Mouse (Mus musculus): ENCODE results near the gene Tmem198. TPM values are rescaled to one million over a fixed set of nuclear protein-coding genes. Genes with fewer than 3 reads are reported as not detected.

Gene Tmem198
- polyA plus RNA-seq, 1 experiment, result 3.6 TPM

GRCm38 (mm10) chr1:75516703-75517380, 37.5 kb downstream of the Tmem198 start:
- no peak overlapping the region for H3K27ac ChIP-seq (ENCODE audit: insufficient read depth, low read depth, low read length)
- H3K4me1 ChIP-seq (ENCODE audit: control insufficient read depth, insufficient read depth, insufficient read length, low read length), result no peaks in the 10 kb centered on the region; the same call in 1 of the 2 replicates
- 73% methylated on average over 15 of the region's 15 CpGs for WGBS
- H3K4me3 ChIP-seq (ENCODE audit: low read depth, low read length), result no peak overlapping the region
- TF ChIP-seq CTCF (IDR thresholded peaks at IDR 0.05; ENCODE audit: extremely low read depth, insufficient read length, insufficient replicate concordance, low read depth, low read length) (no peak), POLR2A (IDR thresholded peaks at IDR 0.05; ENCODE audit: low read depth, low read length) (no peak)
- no peaks in the 10 kb centered on the region for H3K36me3 ChIP-seq (ENCODE audit: control insufficient read depth, insufficient read depth, low read length)
- H3K27me3 ChIP-seq (ENCODE audit: control insufficient read depth, insufficient read depth, low read length), result no peaks in the 10 kb centered on the region

GRCm38 (mm10) chr1:75517984-75518383, 38.7 kb downstream of the Tmem198 start:
- H3K4me1 ChIP-seq (ENCODE audit: control insufficient read depth, insufficient read depth, insufficient read length, low read length), result no peaks in the 10 kb centered on the region; the same call in 1 of the 2 replicates
- H3K36me3 ChIP-seq (ENCODE audit: control insufficient read depth, insufficient read depth, low read length), result no peaks in the 10 kb centered on the region
- no peak overlapping the region for H3K4me3 ChIP-seq (ENCODE audit: low read depth, low read length)
- H3K27me3 ChIP-seq (ENCODE audit: control insufficient read depth, insufficient read depth, low read length), result no peaks in the 10 kb centered on the region
- no peak overlapping the region for H3K27ac ChIP-seq (ENCODE audit: insufficient read depth, low read depth, low read length)
- 27% methylated on average over 3 of the region's 4 CpGs for WGBS
- TF ChIP-seq CTCF (IDR thresholded peaks at IDR 0.05; ENCODE audit: extremely low read depth, insufficient read length, insufficient replicate concordance, low read depth, low read length) (no peak), POLR2A (IDR thresholded peaks at IDR 0.05; ENCODE audit: low read depth, low read length) (no peak)

GRCm38 (mm10) chr1:75518427-75518826, 39.1 kb downstream of the Tmem198 start:
- Histone ChIP-seq H3K27me3 (ENCODE audit: control insufficient read depth, insufficient read depth, low read length) (no peaks in the 10 kb centered on the region), H3K4me3 (ENCODE audit: low read depth, low read length) (no peak overlapping the region), H3K36me3 (ENCODE audit: control insufficient read depth, insufficient read depth, low read length) (no peaks in the 10 kb centered on the region), H3K4me1 (ENCODE audit: control insufficient read depth, insufficient read depth, insufficient read length, low read length) (no peaks in the 10 kb centered on the region; the same call in 1 of the 2 replicates), H3K27ac (ENCODE audit: insufficient read depth, low read depth, low read length) (no peak overlapping the region)
- TF ChIP-seq POLR2A (IDR thresholded peaks at IDR 0.05; ENCODE audit: low read depth, low read length), result no peak
- no peak for TF ChIP-seq CTCF (IDR thresholded peaks at IDR 0.05; ENCODE audit: extremely low read depth, insufficient read length, insufficient replicate concordance, low read depth, low read length)
- WGBS, result 94% methylated on average over 4 of the region's 4 CpGs

- Histone ChIP-seq H3K4me3 (ENCODE audit: low read depth, low read length) (no peak overlapping the region), H3K27ac (ENCODE audit: insufficient read depth, low read depth, low read length) (no peak overlapping the region), H3K27me3 (ENCODE audit: control insufficient read depth, insufficient read depth, low read length) (no peaks in the 10 kb centered on the region), H3K36me3 (ENCODE audit: control insufficient read depth, insufficient read depth, low read length) (no peaks in the 10 kb centered on the region), H3K4me1 (ENCODE audit: control insufficient read depth, insufficient read depth, insufficient read length, low read length) (no peaks in the 10 kb centered on the region; the same call in 1 of the 2 replicates)
- no peak for TF ChIP-seq CTCF (IDR thresholded peaks at IDR 0.05; ENCODE audit: extremely low read depth, insufficient read length, insufficient replicate concordance, low read depth, low read length)
- no peak for TF ChIP-seq POLR2A (IDR thresholded peaks at IDR 0.05; ENCODE audit: low read depth, low read length)
- WGBS, result 51% methylated on average over 5 of the region's 5 CpGs
These were observed 40.2 kb downstream of the Tmem198 start for GRCm38 (mm10) chr1:75519576-75519975.

GRCm38 (mm10) chr1:75521321-75522031, 42.1 kb downstream of the Tmem198 start, which contains the start of gene Stk11ip:
Gene Stk11ip, plus strand, starts transcription at chr1:75521529.
- no peaks in the 10 kb centered on the region for H3K27me3 ChIP-seq (ENCODE audit: control insufficient read depth, insufficient read depth, low read length)

GRCm38 (mm10) chr1:75524679-75525078, 45.3 kb downstream of the Tmem198 start:
- WGBS, result 86% methylated on average over 7 of the region's 7 CpGs
- H3K4me3 ChIP-seq (ENCODE audit: low read depth, low read length), result no peak overlapping the region
- peaks cover 1% of the 10 kb centered on the region; the same call in 1 of the 2 replicates for H3K36me3 ChIP-seq (ENCODE audit: control insufficient read depth, insufficient read depth, low read length)
- no peaks in the 10 kb centered on the region; the same call in 1 of the 2 replicates for H3K4me1 ChIP-seq (ENCODE audit: control insufficient read depth, insufficient read depth, insufficient read length, low read length)
- H3K27me3 ChIP-seq (ENCODE audit: control insufficient read depth, insufficient read depth, low read length), result no peaks in the 10 kb centered on the region
- TF ChIP-seq CTCF (IDR thresholded peaks at IDR 0.05; ENCODE audit: extremely low read depth, insufficient read length, insufficient replicate concordance, low read depth, low read length), result no peak
- TF ChIP-seq POLR2A (IDR thresholded peaks at IDR 0.05; ENCODE audit: low read depth, low read length), result no peak
- H3K27ac ChIP-seq (ENCODE audit: insufficient read depth, low read depth, low read length), result no peak overlapping the region

More at GRCm38 (mm10) chr1:75521321-75522031, 42.1 kb downstream of the Tmem198 start, which contains the start of gene Stk11ip:
- peak within 1 kb of the TSS; percentile 89 for H3K4me3 ChIP-seq (ENCODE audit: low read depth, low read length)
- WGBS, result under 1% methylated on average over 46 of the region's 46 CpGs
- TF ChIP-seq CTCF (IDR thresholded peaks at IDR 0.05; ENCODE audit: extremely low read depth, insufficient read length, insufficient replicate concordance, low read depth, low read length) (no peak), POLR2A (IDR thresholded peaks at IDR 0.05; ENCODE audit: low read depth, low read length) (peak; percentile 53)
- H3K4me1 ChIP-seq (ENCODE audit: control insufficient read depth, insufficient read depth, insufficient read length, low read length), result no peaks in the 10 kb centered on the region; the same call in 1 of the 2 replicates
- peak within 1 kb of the TSS; percentile 61 for H3K27ac ChIP-seq (ENCODE audit: insufficient read depth, low read depth, low read length)
- no peaks in the 10 kb centered on the region for H3K36me3 ChIP-seq (ENCODE audit: control insufficient read depth, insufficient read depth, low read length)

GRCm38 (mm10) chr1:75530546-75530945, 51.2 kb downstream of the Tmem198 start:
- Histone ChIP-seq H3K27me3 (ENCODE audit: control insufficient read depth, insufficient read depth, low read length) (no peaks in the 10 kb centered on the region), H3K36me3 (ENCODE audit: control insufficient read depth, insufficient read depth, low read length) (peaks cover 6% of the 10 kb centered on the region), H3K4me3 (ENCODE audit: low read depth, low read length) (no peak overlapping the region), H3K4me1 (ENCODE audit: control insufficient read depth, insufficient read depth, insufficient read length, low read length) (no peaks in the 10 kb centered on the region), H3K27ac (ENCODE audit: insufficient read depth, low read depth, low read length) (no peak overlapping the region)
- TF ChIP-seq CTCF (IDR thresholded peaks at IDR 0.05; ENCODE audit: extremely low read depth, insufficient read length, insufficient replicate concordance, low read depth, low read length) (no peak), POLR2A (IDR thresholded peaks at IDR 0.05; ENCODE audit: low read depth, low read length) (no peak)
- 76% methylated on average over 4 of the region's 4 CpGs for WGBS
